Mouse (Mus musculus) midbrain, embryonic 10.5 days (tissue): ENCODE results near the gene Sh3gl3. TPM values are rescaled to one million over a fixed set of nuclear protein-coding genes. Genes with fewer than 3 reads are reported as not detected.
A peak's percentile ranks its signal among the peaks of the same experiment; 100 is the strongest.

Experiments
- DNase-seq: peaks from one replicate; pipeline ENCODE4 v3.0.0-alpha.2; 2017; ENCODE audit warnings: low spot score
- H3K27ac ChIP-seq: fragments of 300-500 bp; sonication (generic); replicated peaks from 2 replicates; pipeline ENCODE4 v1.5.1; 2016; ENCODE audit warnings: mild to moderate bottlenecking
- H3K27me3 ChIP-seq: fragments of 300-500 bp; sonication (generic); 2 replicates; pipeline ENCODE4 v1.6.1; 2016; ENCODE audit warnings: low read depth, mild to moderate bottlenecking; ENCODE audit not compliant: poor library complexity, severe bottlenecking
- H3K36me3 ChIP-seq: fragments of 300-500 bp; sonication (generic); 2 replicates; pipeline ENCODE4 v1.6.1; 2016; ENCODE audit warnings: mild to moderate bottlenecking, moderate library complexity
- H3K4me1 ChIP-seq: fragments of 300-500 bp; sonication (generic); 2 replicates; pipeline ENCODE4 v1.6.1; 2016
- H3K4me3 ChIP-seq: fragments of 300-500 bp; sonication (generic); 2 replicates; pipeline ENCODE4 v1.5.1; 2016; ENCODE audit warnings: mild to moderate bottlenecking, moderate library complexity
- H3K9me3 ChIP-seq: fragments of 300-500 bp; sonication (generic); replicated peaks from 2 replicates; pipeline ENCODE4 v1.6.1; 2016; ENCODE audit warnings: mild to moderate bottlenecking
- WGBS: fragments of 180-500 bp; shearing (Covaris S2); methylation state at CpG from one replicate; pipeline ENCODE4 v1.1.7; 2016; 5-methylcytosine and 5-hydroxymethylcytosine counted together
- polyA plus RNA-seq: library from polyadenylated mRNA; unstranded; fragments of >200 nt; fragmentation: Nextera tagmentation; extraction: Ambion mirVana; gene quantifications from 2 replicates; pipeline ENCODE4 v1.2.1, GENCODE M21; 2016

Sh3gl3 gene
- polyA plus RNA-seq, 1 experiment from 2014 or later: 5.0 TPM

GRCm38 (mm10) chr7:82204014-82204784, 30.6 kb downstream of the Sh3gl3 start:
- no peak for DNase-seq
- no peaks in the 10 kb centered on the region for H3K36me3 ChIP-seq
- H3K9me3 ChIP-seq: no peaks in the 10 kb centered on the region
- H3K27ac ChIP-seq: no peak overlapping the region
- WGBS: 75% methylated on average over 12 of the region's 12 CpGs
- no peak overlapping the region for H3K4me3 ChIP-seq
- H3K4me1 ChIP-seq: peaks cover 7% of the 10 kb centered on the region
- H3K27me3 ChIP-seq: no peaks in the 10 kb centered on the region

DNA sequence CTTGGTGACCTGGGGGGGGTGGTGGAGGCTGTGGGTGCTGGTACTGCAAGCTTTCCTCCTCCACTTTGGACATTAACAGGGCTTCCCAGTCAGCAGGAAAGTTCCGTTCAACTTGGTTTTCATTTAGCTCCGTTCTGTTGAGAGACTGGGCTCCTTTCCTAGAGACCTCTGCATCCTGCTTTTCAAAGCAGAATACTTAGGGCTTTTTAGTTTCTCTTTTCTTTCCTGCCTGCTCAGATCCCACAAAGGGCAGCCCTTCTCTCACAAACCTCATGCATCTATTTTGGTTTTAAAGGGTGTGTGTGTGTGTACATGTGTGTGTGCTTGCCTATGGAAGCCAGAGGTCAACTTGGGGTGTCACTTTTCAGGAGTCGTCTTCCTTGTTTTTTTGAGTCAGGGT, 31.3 kb downstream of the Sh3gl3 start:
- Histone ChIP-seq H3K36me3 (no peaks in the 10 kb centered on the region), H3K4me3 (no peak overlapping the region), H3K4me1 (peaks cover 7% of the 10 kb centered on the region), H3K9me3 (no peaks in the 10 kb centered on the region), H3K27ac (no peak overlapping the region), H3K27me3 (no peaks in the 10 kb centered on the region)
- DNase-seq: no peak
- WGBS: 84% methylated on average over 3 of the region's 3 CpGs

GRCm38 (mm10) chr7:82206787-82207186, 33.1 kb downstream of the Sh3gl3 start:
- 93% methylated on average over 8 of the region's 8 CpGs for WGBS
- Histone ChIP-seq H3K4me3 (no peak overlapping the region), H3K4me1 (peaks cover 7% of the 10 kb centered on the region), H3K36me3 (no peaks in the 10 kb centered on the region), H3K27me3 (no peaks in the 10 kb centered on the region), H3K9me3 (no peaks in the 10 kb centered on the region), H3K27ac (no peak overlapping the region)
- no peak for DNase-seq

GRCm38 (mm10) chr7:82221380-82221933, 47.8 kb downstream of the Sh3gl3 start:
- H3K27ac ChIP-seq: no peak overlapping the region
- H3K27me3 ChIP-seq: no peaks in the 10 kb centered on the region

DNA sequence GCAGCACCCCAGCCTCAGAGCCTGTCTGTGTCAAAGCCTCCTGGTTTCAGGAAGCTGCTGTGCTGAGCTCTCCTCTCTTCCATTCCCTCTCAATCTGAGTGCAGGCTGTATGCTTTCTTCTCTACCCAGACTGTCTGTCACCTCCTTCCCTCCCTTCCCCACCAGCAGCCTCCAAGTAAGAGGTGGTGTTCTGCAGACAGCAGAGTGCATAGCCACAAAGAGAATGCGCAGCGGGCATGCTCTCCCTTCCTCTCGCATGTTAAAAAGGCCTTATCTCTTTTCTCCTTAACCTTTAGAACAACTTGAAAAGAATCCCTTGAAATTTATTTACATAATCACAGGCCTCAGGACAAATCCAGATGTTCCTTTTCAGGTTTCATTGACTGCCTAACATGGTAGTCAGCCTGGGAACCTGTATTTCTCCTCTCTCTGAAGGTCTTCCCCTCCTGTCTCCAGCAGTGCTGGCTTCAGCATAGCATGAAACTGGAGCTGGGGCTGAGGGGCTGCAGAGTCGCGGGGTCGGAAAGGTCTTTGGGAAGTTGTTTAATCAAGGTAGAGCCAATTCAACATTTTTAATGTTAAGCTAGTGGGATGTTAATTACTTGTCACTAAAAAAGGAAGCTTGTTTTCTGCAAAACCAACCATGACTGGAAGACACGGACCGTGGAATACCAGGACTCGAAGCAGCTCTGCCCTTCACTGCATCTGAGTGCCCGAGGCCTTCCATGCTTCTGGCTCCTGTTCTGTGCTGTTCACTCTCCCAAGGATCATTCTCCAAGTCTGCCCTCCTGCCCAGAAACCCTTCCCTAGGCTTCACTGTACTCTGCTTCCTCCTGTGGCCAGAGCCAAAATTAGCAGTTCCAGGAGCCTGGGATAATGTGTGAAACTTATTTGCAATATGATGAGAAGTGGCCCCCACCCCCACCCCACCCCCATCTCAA, 50.5 kb downstream of the Sh3gl3 start:
- WGBS: 29% methylated on average over 10 of the region's 10 CpGs
- Histone ChIP-seq H3K27ac (no peak overlapping the region), H3K36me3 (no peaks in the 10 kb centered on the region), H3K4me3 (no peak overlapping the region), H3K27me3 (no peaks in the 10 kb centered on the region), H3K4me1 (peaks cover 15% of the 10 kb centered on the region; the same call in 1 of the 2 replicates), H3K9me3 (no peaks in the 10 kb centered on the region)
- no peak for DNase-seq

More at GRCm38 (mm10) chr7:82221380-82221933, 47.8 kb downstream of the Sh3gl3 start:
- WGBS: 91% methylated on average over 9 of the region's 9 CpGs
- H3K36me3 ChIP-seq: no peaks in the 10 kb centered on the region
- no peak overlapping the region for H3K4me3 ChIP-seq
- no peak for DNase-seq
- peaks cover 15% of the 10 kb centered on the region; the same call in 1 of the 2 replicates for H3K4me1 ChIP-seq
- no peaks in the 10 kb centered on the region for H3K9me3 ChIP-seq

DNA sequence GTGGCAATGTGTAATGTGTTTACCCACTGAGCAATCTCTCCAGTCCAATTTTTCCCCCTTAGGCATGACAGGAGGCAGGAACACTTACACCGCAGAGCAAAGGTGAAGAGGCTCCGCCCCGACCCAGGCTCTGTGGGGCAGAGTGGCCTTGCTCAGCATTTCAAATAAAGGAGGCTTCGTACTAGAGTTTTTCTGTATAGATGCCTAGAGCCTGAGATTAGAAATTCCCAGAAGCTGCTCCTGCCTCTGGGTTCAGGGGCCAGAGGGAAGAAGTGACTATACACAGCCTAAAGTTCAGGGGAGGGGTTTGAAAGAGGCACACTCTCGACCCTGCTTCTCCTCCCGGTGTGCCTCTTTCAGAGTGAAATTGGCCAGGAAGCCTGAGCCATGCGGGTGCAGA, 59.6 kb downstream of the Sh3gl3 start:
- no peaks in the 10 kb centered on the region for H3K9me3 ChIP-seq
- DNase-seq: no peak
- H3K27ac ChIP-seq: 0 out of 2 replicates have a peak overlapping the region, but pooled peaks have one; percentile 13
- no peak overlapping the region for H3K4me3 ChIP-seq
- no peaks in the 10 kb centered on the region for H3K27me3 ChIP-seq
- peaks cover 26% of the 10 kb centered on the region for H3K4me1 ChIP-seq
- WGBS: 70% methylated on average over 7 of the region's 7 CpGs
- no peaks in the 10 kb centered on the region for H3K36me3 ChIP-seq

DNA sequence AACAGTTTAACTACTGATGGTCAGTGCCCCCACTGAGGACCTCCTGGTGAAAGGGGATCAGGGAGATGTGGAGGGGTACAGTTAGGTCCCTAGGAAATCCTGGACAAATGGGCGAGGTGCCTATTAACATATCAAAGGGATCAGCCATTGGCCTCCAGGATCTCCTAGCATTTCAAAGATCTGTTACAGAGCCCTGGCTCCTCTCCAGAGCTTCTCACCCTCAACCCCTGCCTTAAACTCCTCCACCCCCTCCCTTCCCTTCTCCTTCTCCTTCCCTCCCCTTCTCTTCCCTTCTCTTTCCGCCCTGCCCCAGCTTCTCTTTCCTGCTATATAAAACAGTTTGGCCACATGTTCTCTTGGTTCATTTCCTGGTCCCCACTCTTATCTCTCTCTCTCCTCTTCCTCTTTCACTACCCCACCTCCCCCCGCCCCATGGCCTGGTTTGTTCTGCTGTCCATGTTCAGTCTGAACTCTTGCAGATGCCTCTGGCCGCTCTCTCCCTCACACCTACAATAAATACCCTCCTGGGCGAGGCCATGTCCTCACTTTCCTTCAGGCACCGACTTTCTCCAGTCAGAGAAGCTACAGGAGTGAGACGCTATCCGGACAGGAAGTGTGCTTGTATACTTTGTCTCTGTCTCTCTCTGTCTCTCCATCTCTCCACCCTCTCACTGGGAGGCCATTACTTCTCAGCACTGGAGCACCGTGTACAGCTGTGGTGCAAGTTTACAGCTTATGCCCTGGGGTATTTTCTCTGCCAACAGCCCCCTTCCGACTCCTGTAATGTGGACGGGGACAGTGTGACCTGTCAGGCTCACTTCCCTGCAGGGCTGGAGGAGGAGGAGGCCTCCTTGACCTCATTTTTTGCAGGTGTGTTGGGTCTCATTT, 60.6 kb downstream of the Sh3gl3 start:
- no peak for DNase-seq
- 53% methylated on average over 11 of the region's 11 CpGs for WGBS
- Histone ChIP-seq H3K36me3 (no peaks in the 10 kb centered on the region), H3K27me3 (no peaks in the 10 kb centered on the region), H3K4me3 (no peak overlapping the region), H3K4me1 (peaks cover 26% of the 10 kb centered on the region), H3K27ac (no peak overlapping the region; the same call in 1 of the 2 replicates), H3K9me3 (no peaks in the 10 kb centered on the region)

DNA sequence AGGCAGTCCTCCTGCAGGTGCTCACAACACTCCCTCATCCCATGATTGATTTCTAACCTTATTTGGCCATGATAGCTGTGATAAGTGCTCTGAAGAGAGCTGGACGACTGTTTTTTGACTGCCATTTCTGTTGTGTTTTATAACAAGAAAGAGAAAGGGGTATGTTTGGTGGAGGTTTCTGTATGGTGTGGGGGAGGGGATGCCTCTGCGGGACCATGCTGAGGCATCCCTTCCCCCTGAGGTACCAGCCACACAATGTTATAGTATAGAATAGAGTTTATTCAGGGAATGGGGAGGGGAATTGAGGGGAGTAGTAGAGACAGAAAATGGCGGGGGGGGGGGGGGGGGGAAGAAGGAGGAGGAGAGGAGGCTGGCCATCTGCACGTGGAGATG, 61.3 kb downstream of the Sh3gl3 start:
- H3K27ac ChIP-seq: no peak overlapping the region
- no peaks in the 10 kb centered on the region for H3K36me3 ChIP-seq
- no peak overlapping the region for H3K4me3 ChIP-seq
- no peaks in the 10 kb centered on the region for H3K9me3 ChIP-seq
- WGBS: 38% methylated on average over 3 of the region's 4 CpGs
- DNase-seq: no peak
- H3K4me1 ChIP-seq: peaks cover 26% of the 10 kb centered on the region
- H3K27me3 ChIP-seq: no peaks in the 10 kb centered on the region

GRCm38 (mm10) chr7:82235486-82235885, 61.8 kb downstream of the Sh3gl3 start:
- H3K4me3 ChIP-seq: no peak overlapping the region
- 70% methylated on average over 8 of the region's 9 CpGs for WGBS
- no peak for DNase-seq
- H3K27me3 ChIP-seq: no peaks in the 10 kb centered on the region
- no peak overlapping the region for H3K27ac ChIP-seq
- H3K9me3 ChIP-seq: no peaks in the 10 kb centered on the region
- H3K4me1 ChIP-seq: peaks cover 26% of the 10 kb centered on the region
- no peaks in the 10 kb centered on the region for H3K36me3 ChIP-seq

- Histone ChIP-seq H3K4me3 (no peak overlapping the region), H3K27ac (no peak overlapping the region), H3K36me3 (no peaks in the 10 kb centered on the region), H3K9me3 (no peaks in the 10 kb centered on the region), H3K4me1 (peaks cover 26% of the 10 kb centered on the region), H3K27me3 (no peaks in the 10 kb centered on the region)
- WGBS: 72% methylated on average over 11 of the region's 11 CpGs
- DNase-seq: no peak
Measured at GRCm38 (mm10) chr7:82236152-82236898, 62.7 kb downstream of the Sh3gl3 start.

- 87% methylated on average over 4 of the region's 4 CpGs for WGBS
- Histone ChIP-seq H3K27ac (no peak overlapping the region), H3K27me3 (no peaks in the 10 kb centered on the region), H3K4me3 (no peak overlapping the region), H3K9me3 (no peaks in the 10 kb centered on the region), H3K4me1 (peaks cover 26% of the 10 kb centered on the region), H3K36me3 (no peaks in the 10 kb centered on the region)
- no peak for DNase-seq
Measured at GRCm38 (mm10) chr7:82236899-82237162, 63.2 kb downstream of the Sh3gl3 start.
